Mouse (Mus musculus): ENCODE data around the gene Epor. TPM values are rescaled to one million over a fixed set of nuclear protein-coding genes. Genes with fewer than 3 reads are reported as not detected.
A peak's percentile ranks its signal among the peaks of the same experiment; 100 is the strongest.

Gene Epor
- polyA plus RNA-seq, 2 experiments: 82.6 to 146 TPM

DNA sequence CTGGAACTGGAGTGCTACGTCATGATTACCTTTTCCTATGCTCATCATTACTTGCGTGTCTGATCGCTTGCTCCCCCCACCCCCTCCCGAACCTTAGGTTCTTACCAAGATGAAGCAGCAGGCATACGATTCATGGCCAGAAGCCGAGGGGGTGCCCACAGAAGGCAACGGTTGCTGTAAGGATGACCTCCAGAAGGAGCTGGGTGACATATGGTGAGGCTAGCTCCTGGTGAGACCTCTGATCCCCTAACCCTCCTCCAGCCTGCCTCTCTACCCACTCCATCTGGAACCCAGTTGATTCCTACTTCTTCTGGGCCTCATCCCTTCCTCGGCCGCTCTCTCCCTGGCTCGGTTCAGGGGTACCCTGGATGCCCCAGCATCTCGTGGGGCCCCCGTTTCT is 29.3 kb downstream of the Epor start:
- Histone ChIP-seq H3K36me3 (replicated peaks; ENCODE audit: control insufficient read depth, insufficient read depth, low read depth) (no peaks in the 10 kb centered on the region), H3K27ac (no peak overlapping the region), H3K4me1 (replicated peaks; ENCODE audit: control insufficient read depth in 2 of 2, insufficient read depth in 2 of 2, low read length in 1 of 2) (no peaks in the 10 kb centered on the region; a peak in 2 of 4 replicates), H3K4me3 (ENCODE audit: insufficient read depth in 1 of 2, low read depth in 2 of 2, low read length in 2 of 2) (no peak overlapping the region), H3K9me3 (ENCODE audit: control insufficient read depth, low read length) (no peaks in the 10 kb centered on the region), H3K4me2 (ENCODE audit: low read depth) (no peak overlapping the region), H3K9ac (replicated peaks) (no peak overlapping the region), H3K27me3 (ENCODE audit: control insufficient read depth, insufficient read depth, low read length) (no peaks in the 10 kb centered on the region)
- TF ChIP-seq CTCF (IDR thresholded peaks at IDR 0.05; ENCODE audit: low read depth) (no peak), EP300 (IDR thresholded peaks at IDR 0.05; ENCODE audit: low read depth) (no peak)
- 78% methylated on average over 12 of the region's 12 CpGs for WGBS (ENCODE audit: insufficient replicate concordance)
- ATAC-seq (ENCODE audit: insufficient read depth) (no peak), DNase-seq (ENCODE audit: low read depth in 3 of 3, low spot score in 3 of 3) (no peak)

DNA sequence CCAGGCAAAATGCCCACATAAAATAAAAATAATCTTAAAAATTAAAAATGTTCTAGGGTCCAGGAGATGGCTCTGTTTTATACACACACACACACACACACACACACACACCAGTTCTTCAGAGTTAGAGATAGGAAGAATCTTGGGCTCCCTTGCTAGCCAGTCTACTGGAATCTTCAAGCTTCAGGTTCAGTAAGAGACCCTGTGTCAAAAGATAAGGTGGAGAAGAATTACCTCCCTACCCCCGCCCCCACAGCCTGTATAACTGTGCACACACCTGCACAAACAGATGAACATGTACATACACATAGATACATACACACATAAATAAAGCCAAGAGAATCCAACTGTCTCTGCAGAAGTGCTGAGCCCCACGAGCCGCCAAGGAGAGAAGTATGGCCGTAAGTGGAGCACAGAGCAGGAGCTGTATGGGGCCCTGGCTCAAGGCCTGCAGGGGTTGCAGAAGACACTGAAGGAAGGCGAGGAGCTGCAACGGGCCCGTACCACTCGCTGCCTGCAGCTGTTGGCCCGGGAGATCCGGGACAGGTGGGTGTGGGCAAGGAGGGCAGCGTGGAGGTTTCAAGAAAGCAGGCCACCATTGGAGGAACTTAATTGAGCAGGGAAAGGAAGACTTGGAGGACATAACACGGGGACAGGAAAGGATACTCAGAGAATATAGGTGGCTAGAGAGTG is 30.7 kb downstream of the Epor start:
- H3K27me3 ChIP-seq (ENCODE audit: control insufficient read depth, insufficient read depth, low read length): no peaks in the 10 kb centered on the region
- H3K4me1 ChIP-seq (replicated peaks; ENCODE audit: control insufficient read depth in 2 of 2, insufficient read depth in 2 of 2, low read length in 1 of 2): peaks cover 0 to 2% of the 10 kb centered on the region in 2 experiments; a peak in 2 of 4 replicates
- 36% methylated on average over 12 of the region's 12 CpGs for WGBS (ENCODE audit: insufficient replicate concordance)
- no peak for TF ChIP-seq EP300 (IDR thresholded peaks at IDR 0.05; ENCODE audit: low read depth)
- TF ChIP-seq CTCF (IDR thresholded peaks at IDR 0.05; ENCODE audit: low read depth): no peak
- DNase-seq (ENCODE audit: low read depth in 3 of 3, low spot score in 3 of 3): no peak
- H3K9me3 ChIP-seq (ENCODE audit: control insufficient read depth, low read length): no peaks in the 10 kb centered on the region
- H3K9ac ChIP-seq (replicated peaks): no peak overlapping the region
- H3K4me2 ChIP-seq (ENCODE audit: low read depth): no peak overlapping the region
- H3K4me3 ChIP-seq (ENCODE audit: insufficient read depth in 1 of 2, low read depth in 2 of 2, low read length in 2 of 2): no peak overlapping the region
- no peak for ATAC-seq (ENCODE audit: insufficient read depth)
- H3K36me3 ChIP-seq (replicated peaks; ENCODE audit: control insufficient read depth, insufficient read depth, low read depth): no peaks in the 10 kb centered on the region
- no peak overlapping the region for H3K27ac ChIP-seq

DNA sequence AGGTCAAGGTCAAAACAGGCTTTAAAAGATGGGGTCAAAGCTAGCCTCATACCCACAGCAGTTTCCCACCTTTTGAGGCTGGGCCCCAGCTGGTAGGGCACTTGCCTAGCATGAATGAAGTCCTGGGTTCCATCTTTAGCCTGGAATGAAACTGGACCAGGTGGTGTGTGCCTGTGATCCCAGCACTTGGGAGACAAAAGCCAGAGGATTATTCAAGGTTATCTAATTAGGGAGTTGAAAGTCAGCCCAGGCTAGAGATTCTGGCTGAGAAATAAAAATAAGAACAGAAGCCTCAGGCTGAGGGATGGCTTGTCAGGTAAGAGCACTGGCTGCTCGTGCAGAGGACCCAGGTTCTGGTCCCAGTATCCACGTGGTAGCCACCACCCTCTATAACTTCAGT is 31.3 kb downstream of the Epor start:
- Histone ChIP-seq H3K4me3 (ENCODE audit: insufficient read depth in 1 of 2, low read depth in 2 of 2, low read length in 2 of 2) (no peak overlapping the region), H3K4me1 (replicated peaks; ENCODE audit: control insufficient read depth in 2 of 2, insufficient read depth in 2 of 2, low read length in 1 of 2) (peaks cover 0 to 4% of the 10 kb centered on the region in 2 experiments; a peak in 2 of 4 replicates), H3K27me3 (ENCODE audit: control insufficient read depth, insufficient read depth, low read length) (no peaks in the 10 kb centered on the region), H3K4me2 (ENCODE audit: low read depth) (no peak overlapping the region), H3K9ac (replicated peaks) (no peak overlapping the region), H3K36me3 (replicated peaks; ENCODE audit: control insufficient read depth, insufficient read depth, low read depth) (no peaks in the 10 kb centered on the region), H3K9me3 (ENCODE audit: control insufficient read depth, low read length) (no peaks in the 10 kb centered on the region), H3K27ac (no peak overlapping the region)
- TF ChIP-seq CTCF (IDR thresholded peaks at IDR 0.05; ENCODE audit: low read depth) (no peak), EP300 (IDR thresholded peaks at IDR 0.05; ENCODE audit: low read depth) (no peak)
- DNase-seq (ENCODE audit: low read depth in 3 of 3, low spot score in 3 of 3) (no peak), ATAC-seq (ENCODE audit: insufficient read depth) (no peak)
- 49% methylated on average over 2 of the region's 2 CpGs for WGBS (ENCODE audit: insufficient replicate concordance)

DNA sequence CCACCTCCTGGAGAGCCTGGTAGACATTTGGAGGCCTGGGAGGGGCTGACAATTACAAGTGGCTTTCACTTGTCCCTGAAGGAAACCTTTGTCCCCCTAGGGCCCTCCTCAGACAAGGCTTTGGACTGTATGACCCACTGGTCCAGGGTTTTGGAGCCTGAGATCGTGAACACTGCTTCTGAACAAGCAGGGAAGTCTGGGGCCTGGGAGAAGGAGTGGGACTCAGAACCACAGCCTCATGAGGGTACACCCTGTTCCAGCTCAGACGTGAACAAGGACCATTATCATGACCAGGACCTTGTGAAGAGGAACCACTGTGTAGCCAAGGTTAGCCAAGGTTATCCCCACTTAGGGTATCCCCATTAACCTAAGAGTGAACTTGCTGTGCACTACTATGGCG is 34.1 kb downstream of the Epor start:
- Histone ChIP-seq H3K27me3 (ENCODE audit: control insufficient read depth, insufficient read depth, low read length) (no peaks in the 10 kb centered on the region), H3K4me3 (ENCODE audit: insufficient read depth in 1 of 2, low read depth in 2 of 2, low read length in 2 of 2) (no peak overlapping the region), H3K4me2 (ENCODE audit: low read depth) (no peak overlapping the region), H3K27ac (no peak overlapping the region), H3K36me3 (replicated peaks; ENCODE audit: control insufficient read depth, insufficient read depth, low read depth) (no peaks in the 10 kb centered on the region), H3K9me3 (ENCODE audit: control insufficient read depth, low read length) (no peaks in the 10 kb centered on the region), H3K4me1 (replicated peaks; ENCODE audit: control insufficient read depth in 2 of 2, insufficient read depth in 2 of 2, low read length in 1 of 2) (peaks cover 0 to 13% of the 10 kb centered on the region in 2 experiments; a peak in 3 of 4 replicates), H3K9ac (replicated peaks) (no peak overlapping the region)
- 56% methylated on average over 3 of the region's 3 CpGs for WGBS (ENCODE audit: insufficient replicate concordance)
- DNase-seq (ENCODE audit: low read depth in 3 of 3, low spot score in 3 of 3) (no peak), ATAC-seq (ENCODE audit: insufficient read depth) (no peak)
- TF ChIP-seq CTCF (IDR thresholded peaks at IDR 0.05; ENCODE audit: low read depth) (no peak), EP300 (IDR thresholded peaks at IDR 0.05; ENCODE audit: low read depth) (no peak)

DNA sequence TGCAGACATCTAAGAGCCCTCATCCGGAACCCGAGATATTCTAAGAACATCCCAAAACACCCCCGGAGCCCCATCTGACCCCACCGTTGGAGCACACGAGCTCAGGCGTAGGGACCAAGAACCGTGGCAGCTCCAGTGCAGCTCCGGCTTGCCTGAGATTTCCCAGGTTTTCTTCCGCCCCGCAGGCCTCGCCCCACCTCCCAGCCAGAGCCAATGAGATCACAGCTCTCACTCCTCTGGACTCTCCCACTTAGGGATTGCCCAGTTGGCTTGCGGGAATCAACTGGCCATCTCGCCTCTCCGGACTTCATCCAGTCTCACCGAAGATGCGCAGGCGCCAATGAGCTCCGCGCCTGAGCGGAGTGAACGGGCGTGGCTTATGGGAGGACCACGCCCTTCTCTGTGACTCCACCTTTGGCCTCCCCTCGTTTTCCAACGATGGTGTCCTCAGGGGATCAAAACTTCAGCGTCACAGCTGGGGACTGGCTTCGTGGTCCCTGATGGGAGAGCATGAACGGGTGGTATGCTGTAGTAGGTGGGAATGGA is 36.0 kb downstream of the Epor start, which contains the start of the genes Ccdc159 and Tmem205:
TSS of gene Ccdc159 (plus strand) at position 264 of the 546 bp plus-strand sequence.
TSS of gene Tmem205 (minus strand) at position 349 of the 546 bp plus-strand sequence.
- Histone ChIP-seq H3K9me3 (ENCODE audit: control insufficient read depth, low read length) (no peaks in the 10 kb centered on the region), H3K9ac (replicated peaks) (no peak within 1 kb of the TSS; the same call in 1 of the 2 replicates), H3K27me3 (ENCODE audit: control insufficient read depth, insufficient read depth, low read length) (no peaks in the 10 kb centered on the region), H3K4me1 (replicated peaks; ENCODE audit: control insufficient read depth in 2 of 2, insufficient read depth in 2 of 2, low read length in 1 of 2) (peaks cover 8 to 20% of the 10 kb centered on the region in 2 experiments), H3K4me3 (ENCODE audit: insufficient read depth in 1 of 2, low read depth in 2 of 2, low read length in 2 of 2) (peak within 1 kb of the TSS; percentile 26 to 46), H3K36me3 (replicated peaks; ENCODE audit: control insufficient read depth, insufficient read depth, low read depth) (no peaks in the 10 kb centered on the region), H3K27ac (no peak within 1 kb of the TSS), H3K4me2 (ENCODE audit: low read depth) (peak within 1 kb of the TSS; percentile 54)
- ATAC-seq (ENCODE audit: insufficient read depth) (peak; percentile 80), DNase-seq (ENCODE audit: low read depth in 3 of 3, low spot score in 3 of 3) (peak; percentile 63 to 74 (median 66))
- no peak for TF ChIP-seq EP300 (IDR thresholded peaks at IDR 0.05; ENCODE audit: low read depth)
- TF ChIP-seq CTCF (IDR thresholded peaks at IDR 0.05; ENCODE audit: low read depth): no peak
- WGBS (ENCODE audit: insufficient replicate concordance): under 1% methylated on average over 28 of the region's 28 CpGs

Measured in liver, embryonic 14.5 days (tissue).